Mouse (Mus musculus) olfactory bulb, adult 2 months (tissue): ENCODE measurements around the gene Stk35. TPM values are rescaled to one million over a fixed set of nuclear protein-coding genes. Genes with fewer than 3 reads are reported as not detected.

Experiments
- H3K27ac ChIP-seq: fragments of 200-500 bp; 2 replicates; pipeline ENCODE4 v1.5.1; 2012; ENCODE audit warnings: low read depth, low read length; ENCODE audit not compliant: insufficient read depth
- H3K4me1 ChIP-seq: fragments of 200-500 bp; 2 replicates; pipeline ENCODE4 v1.6.1; 2012; ENCODE audit warnings: low read length; ENCODE audit not compliant: control insufficient read depth, insufficient read depth
- H3K4me3 ChIP-seq: fragments of 200-500 bp; 2 replicates; pipeline ENCODE4 v1.5.1; 2012; ENCODE audit warnings: mild to moderate bottlenecking, low read depth, low read length, moderate library complexity; ENCODE audit not compliant: insufficient read depth
- CTCF ChIP-seq: fragments of 200-500 bp; IDR thresholded peaks from 2 replicates; pipeline ENCODE4 v1.5.1; 2012; ENCODE audit warnings: low read depth, mild to moderate bottlenecking, low read length, moderate library complexity; ENCODE audit not compliant: insufficient read depth
- POLR2A ChIP-seq: fragments of 200-500 bp; IDR thresholded peaks from 2 replicates; pipeline ENCODE4 v1.6.1; 2012; ENCODE audit warnings: mild to moderate bottlenecking, low read depth, low read length, moderate library complexity; ENCODE audit not compliant: insufficient read depth
- WGBS: fragments of 180-500 bp; shearing (Covaris S2); methylation state at CpG from one replicate; pipeline ENCODE4 v1.1.7; 2018; 5-methylcytosine and 5-hydroxymethylcytosine counted together
- polyA plus RNA-seq: library from polyadenylated mRNA; stranded (reverse); fragments of >200 nt; gene quantifications from 2 replicates; pipeline ENCODE4 v1.2.4, GENCODE M21; 2012; ENCODE audit warnings: low replicate concordance; ENCODE audit not compliant: missing spikeins, insufficient read depth, insufficient read length

Gene Stk35
- polyA plus RNA-seq, 1 experiment: not detected

DNA sequence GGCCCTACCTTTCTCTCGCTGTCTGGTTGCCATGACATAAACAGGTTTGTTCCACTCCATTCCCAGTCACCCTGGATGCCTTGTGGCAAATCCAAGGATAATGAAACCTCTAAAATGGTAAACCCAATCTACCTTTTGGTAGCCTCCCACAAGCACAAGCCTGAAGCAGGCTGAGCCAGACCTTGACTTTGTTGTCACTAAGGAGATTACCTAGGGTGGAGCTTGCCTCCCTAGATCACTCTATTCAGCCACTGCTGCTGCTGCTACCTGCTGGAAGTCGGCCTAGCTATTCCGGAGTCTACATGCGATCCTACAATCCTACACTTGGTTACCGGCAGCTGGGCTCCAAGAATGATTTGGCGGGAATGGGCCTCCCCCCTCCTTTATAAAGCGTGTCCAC, 79.9 kb downstream of the Stk35 start:
- TF ChIP-seq POLR2A (no peak), CTCF (no peak)
- no peak overlapping the region for H3K27ac ChIP-seq
- WGBS: 93% methylated on average over 7 of the region's 7 CpGs
- peaks cover 4% of the 10 kb centered on the region for H3K4me1 ChIP-seq
- no peak overlapping the region for H3K4me3 ChIP-seq

DNA sequence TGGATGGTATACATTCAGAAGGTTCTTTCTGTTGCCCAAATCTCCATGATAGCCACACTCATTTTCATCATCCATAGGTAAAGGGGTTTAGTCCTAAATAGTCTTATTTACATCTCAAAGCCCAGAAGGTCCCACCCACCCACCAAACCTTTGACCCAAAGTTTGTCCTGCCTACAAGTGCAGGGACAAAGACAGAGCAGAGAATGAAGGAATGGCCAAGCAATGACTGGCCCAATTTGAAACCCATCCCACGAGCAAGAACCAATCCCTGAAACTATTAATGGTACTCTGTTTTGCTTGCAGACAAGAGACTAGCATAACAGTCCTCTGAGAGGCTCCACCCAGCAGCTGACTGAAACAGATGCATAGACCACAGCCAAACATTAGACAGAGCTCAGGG, 81.6 kb downstream of the Stk35 start:
- TF ChIP-seq CTCF (no peak), POLR2A (no peak)
- WGBS: 67% methylated on average over 1 of the region's 1 CpGs
- no peak overlapping the region for H3K27ac ChIP-seq
- peaks cover 4% of the 10 kb centered on the region for H3K4me1 ChIP-seq
- no peak overlapping the region for H3K4me3 ChIP-seq

Other genes with a start within 250 kb of the Stk35 start
- not detected in 2 replicates for gene Sirpa, start 207.7 kb upstream of the Stk35 start, polyA plus RNA-seq
- gene Pdyn, start 100.7 kb upstream of the Stk35 start, polyA plus RNA-seq: not detected in 2 replicates
- gene Tgm3, start 211.8 kb downstream of the Stk35 start, polyA plus RNA-seq: not detected in 2 replicates